Mouse (Mus musculus) CH12F3 (cell line): ENCODE measurements around the gene Nhp2.

Experiments used
- in situ Hi-C: fragments of 300-500 bp; cut with MboI; formaldehyde crosslinking; loops from 2 replicates; pipeline ENCODE4 v1.14.3; 2020; ENCODE audit warnings: low sequenced_read_pairs

Nhp2 gene

GRCm38 (mm10) chr11:51619409-51620060, at the start of gene Nhp2:
Nhp2 (plus strand) TSS chr11:51619735.
- in situ Hi-C loops, result loop anchor here (10.0 kb wide), 1 partner anchor 65 kb away; the partner anchor contains the start of gene 0610009B22Rik

DNA sequence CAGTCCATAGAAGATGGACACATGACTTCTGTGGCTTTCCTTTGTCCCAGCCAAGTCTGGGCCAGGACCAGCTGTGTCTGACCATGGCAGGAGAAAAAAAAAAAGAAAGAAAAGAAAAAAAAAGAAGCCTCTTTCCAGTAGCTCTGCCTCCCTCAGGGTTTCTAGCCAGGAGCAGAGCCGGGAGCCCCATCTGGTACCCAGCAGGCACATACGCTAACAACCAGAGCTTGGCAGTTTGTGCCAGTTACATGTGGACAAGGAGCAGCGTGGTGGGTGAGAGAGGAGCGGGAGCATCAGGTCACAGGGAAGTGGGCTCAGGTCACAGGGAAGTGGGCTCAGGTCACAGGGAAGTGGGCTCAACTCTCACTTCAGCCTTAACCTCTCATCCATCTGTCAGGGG, 43.1 kb upstream of the Nhp2 start:
- in situ Hi-C loops, result no loop called here

GRCm38 (mm10) chr11:51577587-51577986, 41.9 kb upstream of the Nhp2 start:
- in situ Hi-C loops, result no loop called here

DNA sequence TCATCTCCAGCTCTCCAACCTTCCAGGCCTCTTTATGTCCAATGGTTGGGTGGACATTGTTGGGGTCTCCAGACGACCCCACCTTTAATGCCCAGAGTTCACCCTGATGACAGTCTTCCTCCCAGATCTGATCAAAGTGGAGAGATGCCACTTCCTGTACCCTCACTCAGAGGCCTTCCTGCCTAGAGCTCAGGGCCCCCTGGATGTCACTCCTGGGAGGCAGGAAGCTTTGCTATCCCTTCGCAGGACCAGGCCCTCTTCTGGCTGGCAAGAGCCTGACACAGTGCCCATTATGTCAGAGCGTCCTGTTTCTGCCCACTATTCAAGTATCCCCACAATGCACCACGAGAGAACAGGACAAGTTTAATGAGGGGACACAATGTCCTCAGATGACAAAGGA, 40.5 kb upstream of the Nhp2 start:
- in situ Hi-C loops, result no loop called here

DNA sequence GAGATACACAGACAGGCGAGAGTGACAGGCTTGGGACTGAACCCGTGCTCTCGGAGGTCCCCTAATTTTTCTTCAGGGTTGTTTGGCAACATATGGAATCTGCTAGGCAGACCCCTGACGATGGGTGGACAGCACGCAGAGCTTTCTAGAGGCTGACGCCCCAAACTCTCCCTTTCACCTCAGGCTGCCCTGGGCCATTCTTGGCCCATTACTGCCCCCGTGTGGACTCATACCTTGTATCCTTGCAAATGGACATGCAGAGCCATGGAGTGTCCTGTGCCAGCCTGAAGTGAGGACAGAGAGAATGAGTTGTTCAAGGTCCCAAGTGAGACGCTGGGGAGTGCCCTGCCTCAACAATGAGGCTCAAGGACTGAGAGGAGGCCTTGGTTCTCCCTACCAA, 36.8 kb upstream of the Nhp2 start:
- in situ Hi-C loops, result no loop called here

GRCm38 (mm10) chr11:51584057-51584430, 35.5 kb upstream of the Nhp2 start:
- in situ Hi-C loops, result no loop called here

- in situ Hi-C loops, result no loop called here
Measured at GRCm38 (mm10) chr11:51584431-51585248, 34.9 kb upstream of the Nhp2 start, which contains the start of gene Phykpl. Phykpl (plus strand) TSS chr11:51584757.

- in situ Hi-C loops, result no loop called here
Measured at GRCm38 (mm10) chr11:51585608-51586252, 33.8 kb upstream of the Nhp2 start.

DNA sequence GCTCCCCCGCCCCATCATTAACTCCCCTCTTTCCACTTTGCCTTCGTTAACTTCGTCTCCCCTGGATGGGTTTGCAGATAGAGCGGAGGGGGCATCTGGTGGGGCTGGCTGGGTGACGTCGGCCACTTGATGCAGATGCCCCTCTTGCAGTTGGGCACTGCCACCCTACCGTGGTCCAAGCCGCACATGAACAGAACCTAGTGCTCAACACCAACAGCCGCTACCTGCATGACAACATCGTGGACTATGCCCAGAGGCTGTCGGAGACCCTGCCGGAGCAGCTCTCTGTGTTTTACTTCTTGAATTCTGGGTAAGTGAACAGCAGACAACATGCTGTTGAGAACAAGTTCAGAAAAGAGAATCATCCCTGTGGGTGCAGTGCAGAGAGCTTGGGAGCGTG, 33.1 kb upstream of the Nhp2 start:
- in situ Hi-C loops, result no loop called here

GRCm38 (mm10) chr11:51587059-51587458, 32.5 kb upstream of the Nhp2 start:
- in situ Hi-C loops, result no loop called here

- in situ Hi-C loops, result no loop called here
Measured at GRCm38 (mm10) chr11:51588833-51589232, 30.7 kb upstream of the Nhp2 start.

DNA sequence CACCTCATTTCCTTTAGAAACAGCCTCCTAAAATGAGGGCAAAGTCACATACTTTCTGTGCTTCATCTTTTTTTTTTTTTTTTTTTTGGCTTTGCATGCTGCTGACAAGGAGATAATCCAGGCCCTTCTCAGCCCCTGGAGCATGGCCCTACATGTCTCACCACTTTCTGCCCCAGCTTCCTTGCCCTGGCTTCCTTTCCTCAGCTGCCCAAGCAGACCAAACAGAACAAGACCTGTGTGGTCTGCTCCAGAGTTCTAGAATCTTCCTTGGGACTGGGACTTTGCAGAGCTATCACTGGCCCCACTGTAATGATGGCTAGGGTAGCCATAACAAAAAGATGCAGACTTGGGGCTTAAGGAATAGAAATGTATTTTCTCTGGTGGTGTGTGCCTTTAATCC, 29.5 kb upstream of the Nhp2 start:
- in situ Hi-C loops, result no loop called here

GRCm38 (mm10) chr11:51591168-51591567, 28.4 kb upstream of the Nhp2 start:
- in situ Hi-C loops, result no loop called here

DNA sequence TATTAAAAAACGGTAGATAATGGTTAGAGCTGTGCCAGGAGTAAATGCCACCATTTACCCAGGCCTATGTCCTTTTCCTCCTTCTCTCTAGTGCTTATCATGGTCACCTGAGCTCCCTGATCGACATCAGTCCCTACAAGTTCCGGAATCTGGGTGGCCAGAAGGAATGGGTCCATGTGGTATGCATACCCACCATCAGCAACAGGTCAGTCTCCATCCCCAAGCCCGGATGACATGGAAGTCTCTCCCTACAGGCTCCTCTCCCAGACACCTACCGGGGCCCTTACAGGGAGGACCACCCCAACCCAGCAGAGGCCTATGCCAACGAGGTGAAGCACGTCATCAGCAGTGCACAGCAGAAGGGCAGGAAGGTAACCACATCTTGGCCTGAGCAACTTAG, 27.6 kb upstream of the Nhp2 start:
- in situ Hi-C loops, result no loop called here

DNA sequence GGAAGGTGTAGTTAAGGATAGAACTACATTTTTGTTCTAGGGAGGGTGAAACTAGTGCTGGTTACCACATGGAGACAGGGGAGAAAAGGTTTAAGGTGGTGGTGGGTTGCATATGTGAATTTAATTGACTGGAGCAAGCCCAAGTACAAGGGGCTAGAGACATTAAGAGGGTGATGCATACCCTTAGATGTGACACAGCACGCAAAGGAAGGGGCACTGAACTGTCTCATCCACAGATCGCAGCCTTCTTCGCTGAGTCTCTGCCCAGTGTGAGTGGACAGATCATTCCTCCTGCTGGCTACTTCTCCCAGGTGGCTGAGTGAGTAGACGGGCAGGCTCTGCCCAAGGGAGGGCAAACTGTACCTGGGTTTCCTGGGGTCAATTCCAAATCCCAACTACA, 26.2 kb upstream of the Nhp2 start:
- in situ Hi-C loops, result no loop called here

DNA sequence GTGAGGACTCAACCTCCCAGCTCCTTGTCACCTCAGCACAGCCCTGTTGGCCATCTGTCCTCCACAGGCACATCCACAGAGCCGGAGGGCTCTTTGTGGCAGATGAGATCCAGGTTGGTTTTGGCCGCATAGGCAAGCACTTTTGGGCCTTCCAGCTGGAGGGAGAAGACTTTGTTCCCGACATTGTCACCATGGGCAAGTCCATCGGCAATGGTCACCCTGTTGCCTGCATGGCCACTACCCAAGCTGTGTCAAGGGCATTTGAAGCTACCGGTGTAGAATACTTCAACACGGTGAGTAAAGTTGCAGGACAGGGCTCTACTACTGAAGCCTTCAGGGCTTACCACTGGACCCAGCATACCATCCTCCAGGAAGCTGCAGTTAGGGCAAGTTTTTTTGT, 25.7 kb upstream of the Nhp2 start:
- in situ Hi-C loops, result no loop called here

GRCm38 (mm10) chr11:51594715-51595350, 24.7 kb upstream of the Nhp2 start:
- in situ Hi-C loops, result no loop called here

DNA sequence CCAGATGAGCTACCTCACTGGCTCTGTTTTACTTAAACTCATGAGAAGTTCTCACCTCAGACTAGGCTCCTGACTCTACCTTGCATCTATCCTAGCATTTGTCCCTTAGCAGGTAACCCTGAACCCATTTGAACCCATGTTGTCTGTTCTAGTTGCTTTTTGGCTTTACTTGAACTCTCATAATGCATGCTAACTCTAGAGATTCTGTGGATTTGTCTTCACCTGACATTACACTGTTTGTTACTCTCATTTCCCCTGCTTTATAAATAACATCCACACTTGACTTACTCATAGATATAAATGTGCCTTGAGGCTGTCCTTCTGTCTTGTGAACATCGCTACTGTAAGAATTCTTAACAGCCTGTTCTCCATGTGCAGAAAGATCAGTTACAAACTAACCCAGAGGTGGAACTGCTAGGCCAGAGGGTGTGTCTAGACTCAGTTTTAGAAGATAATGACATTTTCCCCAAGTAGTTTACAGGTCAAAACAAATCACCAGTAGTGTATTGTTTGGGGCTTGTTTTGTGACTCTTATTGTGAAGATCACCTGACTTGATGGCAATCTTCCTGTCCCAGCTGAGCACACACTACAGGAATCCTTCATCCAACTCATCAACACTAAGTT, 24.0 kb upstream of the Nhp2 start:
- in situ Hi-C loops, result no loop called here

DNA sequence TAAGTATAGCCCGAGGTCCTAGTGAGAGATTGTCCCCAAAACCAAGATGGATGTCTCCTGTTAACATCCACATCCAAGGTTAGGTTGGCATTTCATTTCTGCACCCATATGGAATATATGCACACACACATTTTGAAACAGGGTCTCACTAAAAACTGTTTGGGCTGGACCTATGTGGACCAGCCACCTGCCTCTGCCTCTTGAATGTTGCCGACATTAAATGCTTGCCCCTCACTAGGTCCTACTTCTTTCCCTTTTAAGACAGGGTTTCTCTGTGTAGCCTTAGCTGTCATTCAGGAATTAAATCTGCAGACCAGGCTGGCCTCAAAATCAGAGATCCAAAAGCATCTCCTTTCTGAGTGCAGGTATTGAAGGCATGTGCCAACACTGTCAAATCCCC, 22.0 kb upstream of the Nhp2 start:
- in situ Hi-C loops, result no loop called here

- in situ Hi-C loops, result no loop called here
Measured at GRCm38 (mm10) chr11:51602253-51602652, 17.3 kb upstream of the Nhp2 start.
